Mouse (Mus musculus) spleen, adult 2 months (tissue): ENCODE results near the gene Sidt1. TPM values are rescaled to one million over a fixed set of nuclear protein-coding genes. Genes with fewer than 3 reads are reported as not detected.
"Not testable (repeated sequence)": the region's sequence is repeated elsewhere in the genome, so short reads cannot be mapped to it uniquely, and the experiment has no call there.

Experiments
- DNase-seq, 2 experiments: peaks; one replicate each; pipeline versions ENCODE4 v3.0.0 to v3.0.0-alpha.2; 2012 to 2021; ENCODE audit warnings: low spot score in 2 of 2, low read depth in 1 of 2
- H3K27ac ChIP-seq: fragments of 200-500 bp; 2 replicates; pipeline ENCODE4 v1.5.1; 2012; ENCODE audit warnings: low read length, inconsistent platforms; ENCODE audit not compliant: insufficient read depth
- H3K27me3 ChIP-seq: fragments of 200-500 bp; 2 replicates; pipeline ENCODE4 v1.6.1; 2012; ENCODE audit warnings: mild to moderate bottlenecking, moderate library complexity, low read length, inconsistent platforms; ENCODE audit not compliant: control insufficient read depth, insufficient read depth
- H3K36me3 ChIP-seq: fragments of 200-500 bp; 2 replicates; pipeline ENCODE4 v1.6.1; 2012; ENCODE audit warnings: mild to moderate bottlenecking, low read length, inconsistent platforms; ENCODE audit not compliant: control insufficient read depth, insufficient read depth
- H3K4me1 ChIP-seq: fragments of 200-500 bp; 2 replicates; pipeline ENCODE4 v1.6.1; 2011; ENCODE audit warnings: inconsistent platforms; ENCODE audit not compliant: control insufficient read depth, insufficient read depth, insufficient read length
- H3K4me3 ChIP-seq: fragments of 200-500 bp; 2 replicates; pipeline ENCODE4 v1.5.1; 2011; ENCODE audit warnings: mild to moderate bottlenecking, inconsistent platforms; ENCODE audit not compliant: insufficient read depth, insufficient read length; ENCODE audit errors: extremely low read depth
- CTCF ChIP-seq: fragments of 200-500 bp; IDR thresholded peaks from 2 replicates; pipeline ENCODE4 v1.5.1; 2011; ENCODE audit warnings: mild to moderate bottlenecking, inconsistent platforms; ENCODE audit not compliant: insufficient read depth, insufficient read length, insufficient replicate concordance; ENCODE audit errors: extremely low read depth
- POLR2A ChIP-seq: fragments of 200-500 bp; IDR thresholded peaks from 2 replicates; pipeline ENCODE4 v1.6.1; 2011; ENCODE audit warnings: low read depth, low read length, inconsistent platforms
- WGBS: fragments of 180-500 bp; shearing (Covaris S2); methylation state at CpG from one replicate; pipeline ENCODE4 v1.1.7; 2018; 5-methylcytosine and 5-hydroxymethylcytosine counted together
- polyA plus RNA-seq: library from polyadenylated mRNA; depleted of rRNA; stranded (reverse); fragments of >200 nt; gene quantifications from 2 replicates; pipeline ENCODE4 v1.2.3, GENCODE M21; 2012

The Sidt1 gene
- polyA plus RNA-seq, 1 experiment = 22.8 TPM

- Histone ChIP-seq H3K4me1 (no peaks in the 10 kb centered on the region), H3K36me3 (no peaks in the 10 kb centered on the region), H3K27me3 (no peaks in the 10 kb centered on the region), H3K27ac (no peak overlapping the region), H3K4me3 (no peak overlapping the region)
- 72% methylated on average over 3 of the region's 3 CpGs for WGBS
- TF ChIP-seq CTCF (no peak), POLR2A (no peak)
- DNase-seq = no peak
Observed at GRCm38 (mm10) chr16:44305606-44306005, 27.4 kb downstream of the Sidt1 start.

DNA sequence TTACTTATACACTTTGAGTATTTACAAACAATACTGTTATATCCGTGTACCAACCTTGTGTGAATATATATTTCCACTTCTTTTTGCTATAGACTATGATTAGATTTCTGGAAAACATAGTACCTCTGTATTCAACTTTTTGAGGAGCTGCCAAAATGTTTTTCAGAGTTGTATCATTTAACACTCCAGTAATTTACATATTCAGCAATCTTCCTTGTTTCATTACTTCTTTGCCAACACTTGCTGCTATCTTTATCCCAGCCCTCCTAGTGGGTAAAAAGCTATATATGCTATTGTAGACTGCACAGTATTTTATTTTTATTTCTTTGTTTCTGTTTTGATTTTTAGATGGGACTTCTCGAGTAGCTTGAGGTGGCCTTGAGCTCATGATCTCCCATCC is 29.2 kb downstream of the Sidt1 start:
- DNase-seq = no peak
- H3K4me1 ChIP-seq = no peaks in the 10 kb centered on the region
- 78% methylated on average over 2 of the region's 2 CpGs for WGBS
- no peak for TF ChIP-seq CTCF
- no peak for TF ChIP-seq POLR2A
- no peak overlapping the region for H3K4me3 ChIP-seq
- no peaks in the 10 kb centered on the region for H3K27me3 ChIP-seq
- H3K36me3 ChIP-seq = no peaks in the 10 kb centered on the region
- no peak overlapping the region for H3K27ac ChIP-seq

DNA sequence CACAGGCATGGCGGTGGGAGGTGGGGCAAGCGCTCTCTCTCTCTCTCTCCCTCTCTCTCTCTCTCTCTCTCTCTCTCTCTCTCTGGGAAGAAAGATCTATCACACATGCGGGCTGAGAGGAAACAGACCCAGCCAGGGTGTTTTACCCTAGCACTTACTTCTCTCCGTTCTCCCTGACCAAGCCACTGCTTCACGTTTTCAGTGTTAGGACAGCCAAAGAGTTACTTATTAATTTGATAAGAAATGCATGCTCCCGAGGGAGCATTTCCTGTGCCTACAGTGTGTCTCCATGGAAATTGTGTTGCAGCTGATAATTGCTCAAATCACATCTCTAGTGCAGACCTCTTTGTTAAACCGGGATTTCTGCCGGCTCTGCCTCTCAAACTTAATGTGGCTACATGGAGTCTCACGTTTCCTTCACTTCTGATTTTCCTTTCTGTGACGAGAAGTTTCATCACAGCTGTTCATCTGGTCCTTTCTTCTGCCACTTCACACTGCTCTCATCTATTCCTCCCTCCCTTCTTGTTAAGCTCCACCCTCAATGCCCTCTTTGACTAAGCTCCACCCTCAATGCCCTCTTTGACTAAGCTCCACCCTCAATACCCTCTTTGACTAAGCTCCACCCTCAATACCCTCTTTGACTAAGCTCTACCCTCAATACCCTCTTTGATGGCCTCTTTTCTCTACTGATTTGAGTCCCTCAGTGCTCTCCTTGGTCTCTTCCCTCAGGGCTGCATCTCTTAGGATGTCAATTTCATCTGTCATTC is 30.7 kb downstream of the Sidt1 start:
- TF ChIP-seq CTCF (no peak), POLR2A (no peak)
- Histone ChIP-seq H3K4me3 (no peak overlapping the region), H3K4me1 (no peaks in the 10 kb centered on the region), H3K27me3 (no peaks in the 10 kb centered on the region), H3K27ac (no peak overlapping the region), H3K36me3 (no peaks in the 10 kb centered on the region)
- DNase-seq = no peak
- WGBS = 70% methylated on average over 10 of the region's 10 CpGs

DNA sequence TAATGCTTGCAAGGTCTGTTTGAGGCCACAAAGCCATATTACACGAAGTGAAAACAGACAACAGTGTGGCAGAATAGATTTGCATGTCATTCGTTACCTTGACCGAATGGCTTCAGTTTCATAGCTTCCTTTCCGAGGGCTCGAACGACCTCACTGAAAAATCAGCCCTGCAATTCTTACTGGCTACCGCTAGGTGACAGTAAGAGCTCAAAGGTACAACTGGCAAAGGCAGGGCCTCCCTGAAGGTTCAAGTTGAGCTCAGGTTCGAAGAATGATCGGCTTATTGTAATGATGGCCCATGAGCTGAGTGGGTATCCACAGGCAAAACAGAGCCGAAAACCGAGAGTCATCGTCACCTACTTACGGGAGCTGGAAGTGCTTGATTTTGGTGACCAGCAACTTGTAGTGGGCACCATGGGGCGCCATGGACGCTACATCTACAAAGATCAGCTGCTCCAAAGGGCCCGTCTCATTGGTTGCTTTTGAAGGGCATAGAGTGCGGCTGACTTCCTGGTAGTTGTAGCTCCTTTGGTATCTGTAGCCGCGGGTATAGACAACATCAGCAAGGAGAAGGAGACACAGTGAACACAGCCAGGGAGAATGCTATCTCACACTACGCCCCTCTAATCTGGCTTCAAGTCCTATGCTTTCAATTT is 33.4 kb downstream of the Sidt1 start:
- DNase-seq = peak in 1 of 2 experiments; percentile 4
- H3K4me1 ChIP-seq = no peaks in the 10 kb centered on the region
- WGBS = 83% methylated on average over 20 of the region's 20 CpGs
- H3K27ac ChIP-seq = no peak overlapping the region
- TF ChIP-seq CTCF (peak; percentile 41; the same call in 1 of the 2 replicates), POLR2A (no peak)
- H3K4me3 ChIP-seq = no peak overlapping the region
- H3K27me3 ChIP-seq = no peaks in the 10 kb centered on the region
- H3K36me3 ChIP-seq = no peaks in the 10 kb centered on the region

- H3K36me3 ChIP-seq = no peaks in the 10 kb centered on the region
- H3K4me1 ChIP-seq = no peaks in the 10 kb centered on the region
- H3K27me3 ChIP-seq = no peaks in the 10 kb centered on the region
- TF ChIP-seq POLR2A = no peak
- no peak for TF ChIP-seq CTCF
- H3K27ac ChIP-seq = no peak overlapping the region
- H3K4me3 ChIP-seq = no peak overlapping the region
- DNase-seq = no peak
Observed at GRCm38 (mm10) chr16:44293960-44294359, 39.0 kb downstream of the Sidt1 start.

- not testable (repeated sequence) for H3K36me3 ChIP-seq, H3K27ac ChIP-seq, H3K27me3 ChIP-seq, H3K4me3 ChIP-seq, H3K4me1 ChIP-seq, DNase-seq
- whole genome bisulfite sequencing = 98% methylated on average over 2 of the region's 2 CpGs
Observed at GRCm38 (mm10) chr16:44292681-44293080, 40.3 kb downstream of the Sidt1 start.

DNA sequence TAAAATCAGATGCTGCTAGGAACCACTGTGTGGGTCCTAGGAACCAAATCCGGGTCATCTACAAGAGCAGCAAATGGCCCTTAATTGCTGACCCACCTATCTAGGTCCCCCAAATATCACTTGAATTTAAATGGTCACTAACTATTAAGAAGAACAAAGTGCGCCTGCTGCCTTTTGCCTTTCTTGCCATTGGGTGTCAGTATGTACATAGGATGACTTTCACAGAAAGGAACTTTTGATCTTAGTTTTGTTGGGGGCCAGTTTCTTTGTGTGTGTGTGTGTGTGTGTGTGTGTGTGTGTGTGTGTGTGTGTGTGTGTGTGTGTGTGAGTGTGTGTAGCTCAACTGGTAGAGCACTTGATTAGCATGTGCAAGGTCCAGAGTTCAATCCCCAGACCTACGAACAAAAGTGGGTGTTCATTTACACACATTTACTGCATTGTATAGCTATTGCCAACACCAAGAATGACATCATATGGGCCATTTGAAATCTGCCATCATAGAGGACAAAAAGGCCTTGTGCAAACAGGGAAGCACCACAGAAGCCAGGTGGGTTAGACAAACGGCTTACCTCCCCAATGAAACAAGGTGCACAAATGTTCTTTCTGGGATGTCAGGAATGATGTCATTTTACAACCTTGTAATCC is 43.9 kb downstream of the Sidt1 start:
- no peaks in the 10 kb centered on the region for H3K4me1 ChIP-seq
- H3K4me3 ChIP-seq = no peak overlapping the region
- H3K36me3 ChIP-seq = no peaks in the 10 kb centered on the region
- no peaks in the 10 kb centered on the region for H3K27me3 ChIP-seq
- no peak for TF ChIP-seq POLR2A
- TF ChIP-seq CTCF = no peak
- 83% methylated on average over 4 of the region's 4 CpGs for WGBS
- DNase-seq = no peak
- H3K27ac ChIP-seq = no peak overlapping the region
